Mouse (Mus musculus) hindbrain, embryonic 11.5 days (tissue): ENCODE data around the gene Gm1043. TPM values are rescaled to one million over a fixed set of nuclear protein-coding genes. Genes with fewer than 3 reads are reported as not detected.

ENCODE experiments used
- ATAC-seq: fragments of 200-750 bp; cut with Nextera tagmentation; 2 replicates; pipeline ENCODE4 v1.8.0; 2017; ENCODE audit warnings: mild to moderate bottlenecking, moderate TSS enrichment, moderate library complexity; ENCODE audit not compliant: low FRiP score
- DNase-seq: peaks from one replicate; pipeline ENCODE4 v3.0.0-alpha.2; 2015; ENCODE audit warnings: low spot score
- H3K27ac ChIP-seq: fragments of 300-500 bp; sonication (generic); 2 replicates; pipeline ENCODE4 v1.5.1; 2014; ENCODE audit warnings: mild to moderate bottlenecking, low read depth, low read length
- H3K27me3 ChIP-seq: fragments of 300-500 bp; sonication (generic); 2 replicates; pipeline ENCODE4 v1.6.1; 2014; ENCODE audit warnings: mild to moderate bottlenecking, low read length, moderate library complexity, mixed read lengths; ENCODE audit not compliant: control insufficient read depth, insufficient read depth
- H3K36me3 ChIP-seq: fragments of 300-500 bp; sonication (generic); 2 replicates; pipeline ENCODE4 v1.6.1; 2014; ENCODE audit warnings: mild to moderate bottlenecking, low read length, moderate library complexity, mixed read lengths; ENCODE audit not compliant: control insufficient read depth, insufficient read depth
- H3K4me1 ChIP-seq: fragments of 300-500 bp; sonication (generic); replicated peaks from 2 replicates; pipeline ENCODE4 v1.6.1; 2014; ENCODE audit warnings: low read length, mixed read lengths; ENCODE audit not compliant: control insufficient read depth, insufficient read depth
- H3K4me2 ChIP-seq: fragments of 300-500 bp; sonication (generic); replicated peaks from 2 replicates; pipeline ENCODE4 v1.6.1; 2014; ENCODE audit warnings: mild to moderate bottlenecking, low read depth, low read length
- H3K4me3 ChIP-seq: fragments of 300-500 bp; sonication (generic); 2 replicates; pipeline ENCODE4 v1.5.1; 2014; ENCODE audit warnings: low read depth, low read length
- H3K9ac ChIP-seq: fragments of 300-500 bp; sonication (generic); 2 replicates; pipeline ENCODE4 v1.6.1; 2014; ENCODE audit warnings: low read depth, low read length
- H3K9me3 ChIP-seq: fragments of 300-500 bp; sonication (generic); 2 replicates; pipeline ENCODE4 v1.6.1; 2016; ENCODE audit warnings: low read length; ENCODE audit not compliant: control insufficient read depth
- whole genome bisulfite sequencing: fragments of 180-500 bp; shearing (Covaris S2); extraction: QIAGEN DNeasy Blood & Tissue Kit; methylation state at CpG from one replicate; pipeline ENCODE4 v1.1.7; 2014; 5-methylcytosine and 5-hydroxymethylcytosine counted together
- polyA plus RNA-seq: library from polyadenylated mRNA; unstranded; fragments of >200 nt; fragmentation: Nextera tagmentation; extraction: Ambion mirVana; gene quantifications from 2 replicates; pipeline ENCODE4 v1.2.1, GENCODE M21; 2014

Gm1043 gene
- polyA plus RNA-seq, 1 experiment from 2014 or later = 0.09 TPM

DNA sequence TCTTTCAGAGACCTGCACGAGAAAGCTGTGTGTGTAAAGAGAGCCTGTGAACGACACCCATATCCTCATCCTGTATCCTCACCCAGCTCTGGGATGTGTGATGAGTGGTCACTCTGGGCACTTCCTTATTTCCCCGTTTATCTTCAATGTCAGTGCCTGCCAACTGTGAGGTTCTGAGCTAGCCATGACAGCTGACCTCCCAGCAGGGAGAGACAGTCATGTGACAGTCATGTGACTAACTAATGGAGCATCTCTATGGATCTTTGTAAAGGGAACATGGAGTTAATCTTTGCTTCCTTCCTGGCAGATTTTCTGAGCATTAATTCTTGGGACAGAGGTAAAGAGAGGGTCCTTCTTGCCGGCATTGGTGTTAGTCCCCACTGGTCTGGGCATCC lies 128.5 kb downstream of the Gm1043 start:
- WGBS = 77% methylated on average over 4 of the region's 4 CpGs
- Histone ChIP-seq H3K9me3 (no peaks in the 10 kb centered on the region), H3K27me3 (no peaks in the 10 kb centered on the region), H3K4me1 (0 out of 2 replicates have a peak, but pooled peaks cover 2% of the 10 kb centered on the region), H3K36me3 (no peaks in the 10 kb centered on the region), H3K4me2 (no peak overlapping the region), H3K27ac (no peak overlapping the region), H3K9ac (no peak overlapping the region), H3K4me3 (no peak overlapping the region)
- DNase-seq (no peak), ATAC-seq (no peak)

DNA sequence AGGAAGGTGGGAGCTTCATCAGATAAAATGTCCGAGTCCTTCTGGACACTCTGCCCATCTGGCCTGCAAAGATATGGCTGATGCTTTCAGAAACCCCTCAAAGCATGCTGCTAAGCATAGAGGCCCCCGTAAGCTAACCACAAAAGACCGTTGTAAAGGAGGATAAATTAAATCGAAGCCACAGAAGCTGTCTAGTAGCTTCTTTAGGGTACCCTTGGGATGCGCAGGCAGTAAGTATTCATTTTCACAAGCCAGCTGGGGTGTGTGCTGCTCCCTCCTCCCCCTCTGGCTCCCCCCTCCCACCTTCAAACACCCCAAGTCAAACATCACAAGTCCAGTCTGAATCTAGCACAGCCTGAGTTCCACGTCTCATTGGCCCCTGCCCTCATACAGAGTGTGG lies 129.4 kb downstream of the Gm1043 start:
- no peaks in the 10 kb centered on the region for H3K27me3 ChIP-seq
- H3K27ac ChIP-seq = peak overlapping the region; percentile 61; the same call in 1 of the 2 replicates
- H3K4me1 ChIP-seq = peaks cover 2% of the 10 kb centered on the region; the same call in 1 of the 2 replicates
- ATAC-seq (no peak; the same call in 1 of the 2 replicates), DNase-seq (no peak)
- no peak overlapping the region for H3K9ac ChIP-seq
- no peaks in the 10 kb centered on the region for H3K36me3 ChIP-seq
- WGBS = 81% methylated on average over 6 of the region's 6 CpGs
- H3K4me2 ChIP-seq = no peak overlapping the region
- H3K4me3 ChIP-seq = no peak overlapping the region
- H3K9me3 ChIP-seq = no peaks in the 10 kb centered on the region

- Histone ChIP-seq H3K27ac (no peak overlapping the region), H3K36me3 (no peaks in the 10 kb centered on the region), H3K9ac (no peak overlapping the region), H3K27me3 (no peaks in the 10 kb centered on the region), H3K4me1 (no peaks in the 10 kb centered on the region; the same call in 1 of the 2 replicates), H3K4me3 (no peak overlapping the region), H3K4me2 (no peak overlapping the region), H3K9me3 (no peaks in the 10 kb centered on the region)
- no peak for ATAC-seq
- WGBS = 75% methylated on average over 7 of the region's 7 CpGs
- no peak for DNase-seq
Observed at GRCm38 (mm10) chr5:37215276-37215675, 130.1 kb downstream of the Gm1043 start.

- Histone ChIP-seq H3K27me3 (no peaks in the 10 kb centered on the region), H3K4me3 (no peak overlapping the region), H3K9me3 (no peaks in the 10 kb centered on the region), H3K27ac (0 out of 2 replicates have a peak overlapping the region, but pooled peaks have one; percentile 12), H3K4me2 (no peak overlapping the region), H3K9ac (no peak overlapping the region), H3K36me3 (no peaks in the 10 kb centered on the region), H3K4me1 (no peaks in the 10 kb centered on the region; the same call in 1 of the 2 replicates)
- ATAC-seq = no peak
- no peak for DNase-seq
- 42% methylated on average over 5 of the region's 5 CpGs for WGBS
Observed at GRCm38 (mm10) chr5:37219615-37220014, 134.4 kb downstream of the Gm1043 start.

DNA sequence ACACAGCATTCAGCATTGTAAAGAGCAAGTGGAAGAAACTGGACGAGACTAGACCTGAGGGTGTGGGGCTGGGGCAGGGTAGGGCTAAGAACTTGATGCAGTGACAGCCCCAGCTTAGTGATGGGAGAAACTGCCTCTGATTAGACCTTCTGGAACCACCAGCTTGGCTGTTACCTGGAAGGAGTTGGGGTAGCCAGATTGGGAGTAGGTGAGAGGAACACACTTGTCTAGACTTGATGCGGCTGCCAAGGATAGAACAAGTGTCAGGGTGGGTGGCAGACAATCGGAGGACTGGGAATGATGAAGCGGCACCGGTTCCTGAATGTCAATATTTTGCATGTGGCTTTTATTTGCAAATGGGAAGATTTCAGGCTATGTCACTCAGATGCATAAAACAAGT lies 135.4 kb downstream of the Gm1043 start:
- H3K4me3 ChIP-seq = no peak overlapping the region
- H3K4me1 ChIP-seq = no peaks in the 10 kb centered on the region; the same call in 1 of the 2 replicates
- no peaks in the 10 kb centered on the region for H3K36me3 ChIP-seq
- H3K27me3 ChIP-seq = no peaks in the 10 kb centered on the region
- ATAC-seq (no peak), DNase-seq (no peak)
- no peaks in the 10 kb centered on the region for H3K9me3 ChIP-seq
- no peak overlapping the region for H3K9ac ChIP-seq
- WGBS = 86% methylated on average over 5 of the region's 5 CpGs
- peak overlapping the region; percentile 89 for H3K27ac ChIP-seq
- no peak overlapping the region for H3K4me2 ChIP-seq

DNA sequence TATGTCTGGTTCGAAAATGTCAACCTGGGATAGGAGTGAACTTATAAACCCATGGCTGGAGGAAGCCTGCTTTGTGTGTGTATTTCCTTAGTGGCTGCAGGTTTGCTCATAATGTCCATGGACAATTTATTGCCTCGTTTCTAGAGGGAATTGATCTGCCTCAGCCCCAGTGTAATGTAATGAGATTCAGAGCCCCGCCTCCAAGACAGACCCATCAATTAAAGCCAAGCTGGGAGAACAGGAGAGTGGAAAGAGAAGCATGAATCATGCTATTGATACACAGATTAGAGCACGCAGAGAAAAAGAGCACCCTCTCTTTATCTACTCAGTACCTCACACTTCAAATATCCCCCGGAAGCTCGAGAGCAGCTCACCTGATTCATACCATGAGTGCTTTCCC lies 136.4 kb downstream of the Gm1043 start:
- peak; percentile 87 for ATAC-seq
- Histone ChIP-seq H3K4me2 (no peak overlapping the region), H3K9me3 (no peaks in the 10 kb centered on the region), H3K9ac (no peak overlapping the region), H3K36me3 (no peaks in the 10 kb centered on the region), H3K27ac (peak overlapping the region; percentile 89), H3K4me3 (no peak overlapping the region), H3K27me3 (no peaks in the 10 kb centered on the region), H3K4me1 (no peaks in the 10 kb centered on the region; the same call in 1 of the 2 replicates)
- WGBS = 37% methylated on average over 6 of the region's 6 CpGs
- DNase-seq = peak; percentile 48

GRCm38 (mm10) chr5:37222316-37222715 lies 137.1 kb downstream of the Gm1043 start:
- DNase-seq (no peak), ATAC-seq (peak; percentile 52)
- Histone ChIP-seq H3K9ac (no peak overlapping the region), H3K4me2 (no peak overlapping the region), H3K27me3 (no peaks in the 10 kb centered on the region), H3K36me3 (no peaks in the 10 kb centered on the region), H3K4me1 (no peaks in the 10 kb centered on the region; the same call in 1 of the 2 replicates), H3K27ac (peak overlapping the region; percentile 89), H3K9me3 (no peaks in the 10 kb centered on the region), H3K4me3 (no peak overlapping the region)
- WGBS = 50% methylated on average over 8 of the region's 8 CpGs

DNA sequence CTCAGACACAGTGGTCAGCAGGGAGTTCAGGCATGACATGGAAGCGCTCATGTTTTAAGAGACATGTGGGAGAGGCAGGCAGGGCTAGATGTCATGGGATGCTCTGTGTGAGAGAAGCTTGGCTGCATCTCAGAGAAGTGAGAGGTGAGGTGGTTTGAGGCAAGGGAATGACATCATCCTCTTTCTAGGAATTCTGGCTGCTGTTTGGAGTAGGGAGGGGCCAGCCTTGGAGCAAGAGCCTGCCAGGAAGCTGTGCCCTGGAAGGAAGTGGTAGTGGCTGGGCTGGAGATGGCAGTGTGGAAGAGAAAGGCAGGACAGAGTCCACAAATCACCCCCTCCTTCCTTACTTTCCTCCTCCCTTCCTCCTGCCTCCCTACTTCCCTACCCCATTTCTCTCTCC lies 140.5 kb downstream of the Gm1043 start:
- no peaks in the 10 kb centered on the region for H3K27me3 ChIP-seq
- no peaks in the 10 kb centered on the region for H3K36me3 ChIP-seq
- no peaks in the 10 kb centered on the region for H3K9me3 ChIP-seq
- no peak overlapping the region for H3K4me3 ChIP-seq
- ATAC-seq (no peak), DNase-seq (no peak)
- H3K4me1 ChIP-seq = no peaks in the 10 kb centered on the region
- no peak overlapping the region for H3K9ac ChIP-seq
- no peak overlapping the region for H3K4me2 ChIP-seq
- no peak overlapping the region for H3K27ac ChIP-seq
- WGBS = 86% methylated on average over 1 of the region's 1 CpGs

DNA sequence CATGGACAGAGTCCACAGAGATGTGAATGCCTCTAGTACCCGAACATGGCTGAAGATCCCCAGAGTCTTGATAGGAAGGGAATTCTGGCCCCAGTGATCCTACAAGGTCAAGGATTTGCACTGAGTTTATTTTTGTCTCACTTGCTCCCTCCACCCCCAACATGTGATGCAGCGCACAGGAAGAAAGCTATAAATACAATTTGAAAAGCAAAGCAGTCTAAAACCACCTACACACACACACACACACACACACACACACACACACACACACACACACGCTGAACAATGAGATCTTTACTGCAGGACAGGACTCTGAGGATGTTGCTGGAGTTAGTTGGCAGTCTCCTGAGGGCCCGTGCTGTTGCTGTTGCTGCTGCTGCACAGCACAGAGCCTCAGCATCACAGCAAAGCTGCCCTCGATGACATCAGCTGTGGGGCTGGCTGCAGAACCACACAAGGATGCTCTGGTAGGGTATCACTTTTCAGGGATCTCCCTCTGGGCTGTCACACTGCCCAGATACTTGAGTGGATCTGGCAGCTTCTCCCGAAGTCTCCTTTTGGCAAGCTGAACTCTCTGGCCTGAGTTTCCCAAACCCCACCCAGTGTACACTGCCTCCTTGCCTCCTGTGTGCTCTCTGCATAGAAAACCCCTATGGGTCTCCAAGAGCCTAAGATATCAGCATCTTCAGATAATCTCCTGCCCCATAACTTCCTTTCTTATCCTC lies 142.9 kb downstream of the Gm1043 start:
- Histone ChIP-seq H3K36me3 (no peaks in the 10 kb centered on the region), H3K4me3 (no peak overlapping the region), H3K9me3 (no peaks in the 10 kb centered on the region), H3K9ac (no peak overlapping the region), H3K27ac (0 out of 2 replicates have a peak overlapping the region, but pooled peaks have one; percentile 27), H3K4me2 (no peak overlapping the region), H3K4me1 (no peaks in the 10 kb centered on the region), H3K27me3 (no peaks in the 10 kb centered on the region)
- WGBS = 55% methylated on average over 6 of the region's 6 CpGs
- ATAC-seq = no peak
- no peak for DNase-seq
